Mouse (Mus musculus) bone marrow, adult 2 months (tissue): ENCODE measurements at regions not wholly inside any gene's neighbourhood (a gene's known extent, or its start where the extent isn't known, plus 50 kb on each side); places are given as distances from the start of the nearest gene placed in this dataset.

ENCODE experiments used
- H3K27ac ChIP-seq: fragments of 200-500 bp; 2 replicates; pipeline ENCODE4 v1.5.1; 2012; ENCODE audit warnings: low read depth, mild to moderate bottlenecking, control low read depth, inconsistent platforms, low read length; ENCODE audit not compliant: control insufficient read depth, poor library complexity, insufficient read depth
- H3K4me1 ChIP-seq: fragments of 200-500 bp; 2 replicates; pipeline ENCODE4 v1.6.1; 2011; ENCODE audit warnings: low read length; ENCODE audit not compliant: control insufficient read depth, insufficient read depth
- H3K4me3 ChIP-seq: fragments of 200-500 bp; replicated peaks from 2 replicates; pipeline ENCODE3; 2011; ENCODE audit warnings: mild to moderate bottlenecking, low read depth, low read length, control low read depth; ENCODE audit not compliant: control insufficient read depth
- CTCF ChIP-seq: fragments of 200-500 bp; IDR thresholded peaks from 2 replicates; pipeline ENCODE4 v1.5.1; 2011; ENCODE audit warnings: low read length, control low read depth; ENCODE audit not compliant: control insufficient read depth, insufficient read depth
- POLR2A ChIP-seq: fragments of 200-500 bp; IDR thresholded peaks from 2 replicates; pipeline ENCODE4 v1.6.1; 2011; ENCODE audit warnings: low read depth, mild to moderate bottlenecking, control low read depth, low read length, borderline replicate concordance; ENCODE audit not compliant: control insufficient read depth
- WGBS: fragments of 180-500 bp; shearing (Covaris S2); methylation state at CpG from one replicate; pipeline ENCODE4 v1.1.7; 2018; 5-methylcytosine and 5-hydroxymethylcytosine counted together

- 92% methylated on average over 11 of the region's 11 CpGs for WGBS
- peaks cover 2% of the 10 kb centered on the region; the same call in 1 of the 2 replicates for H3K4me1 ChIP-seq
- H3K27ac ChIP-seq: no peak overlapping the region
- no peak overlapping the region for H3K4me3 ChIP-seq
- TF ChIP-seq CTCF (no peak), POLR2A (no peak)
Measured at GRCm38 (mm10) chr15:97507176-97507575, 198.4 kb downstream of the Rpap3 start.

GRCm38 (mm10) chr15:97505715-97506114 lies 199.9 kb downstream of the Rpap3 start:
- TF ChIP-seq POLR2A (no peak), CTCF (no peak)
- WGBS: 91% methylated on average over 11 of the region's 11 CpGs

GRCm38 (mm10) chr15:97504325-97504724 lies 201.3 kb downstream of the Rpap3 start:
- no peak overlapping the region for H3K4me3 ChIP-seq
- H3K27ac ChIP-seq: no peak overlapping the region
- TF ChIP-seq CTCF (no peak), POLR2A (no peak)
- 14% methylated on average over 1 of the region's 1 CpGs for WGBS
- H3K4me1 ChIP-seq: peaks cover 2% of the 10 kb centered on the region; the same call in 1 of the 2 replicates

More at GRCm38 (mm10) chr15:97505715-97506114, 199.9 kb downstream of the Rpap3 start:
- no peak overlapping the region for H3K27ac ChIP-seq
- peaks cover 2% of the 10 kb centered on the region; the same call in 1 of the 2 replicates for H3K4me1 ChIP-seq
- H3K4me3 ChIP-seq: no peak overlapping the region

DNA sequence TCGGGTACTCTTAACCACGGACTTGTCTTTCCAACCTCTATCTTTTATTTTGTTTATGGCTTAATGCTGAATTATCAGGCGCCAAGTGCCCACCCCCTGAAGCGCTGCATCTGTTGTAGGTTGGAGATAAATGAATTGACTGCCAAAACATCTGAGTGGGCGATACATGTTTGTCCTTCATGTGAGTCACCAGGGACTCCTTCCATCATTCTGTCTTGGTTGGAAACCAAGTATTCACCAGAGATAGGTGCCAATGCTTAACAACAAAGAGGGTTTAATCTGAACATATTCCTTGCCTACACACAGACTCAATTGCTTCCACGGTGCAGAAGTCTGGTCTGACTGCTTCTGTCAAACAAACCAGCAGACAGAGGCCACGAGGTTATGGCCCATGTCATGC lies 203.6 kb downstream of the Rpap3 start:
- 53% methylated on average over 7 of the region's 7 CpGs for WGBS
- Histone ChIP-seq H3K27ac (no peak overlapping the region), H3K4me1 (peaks cover 2% of the 10 kb centered on the region; the same call in 1 of the 2 replicates), H3K4me3 (no peak overlapping the region)
- no peak for TF ChIP-seq POLR2A
- no peak for TF ChIP-seq CTCF

GRCm38 (mm10) chr15:97501420-97501819 lies 204.2 kb downstream of the Rpap3 start:
- 7% methylated on average over 9 of the region's 9 CpGs for WGBS
- TF ChIP-seq POLR2A: no peak
- no peak for TF ChIP-seq CTCF
- H3K27ac ChIP-seq: no peak overlapping the region

GRCm38 (mm10) chr15:97499821-97500385 lies 205.7 kb downstream of the Rpap3 start:
- H3K27ac ChIP-seq: no peak overlapping the region
- no peak overlapping the region for H3K4me3 ChIP-seq
- WGBS: 69% methylated on average over 4 of the region's 4 CpGs
- H3K4me1 ChIP-seq: peaks cover 2% of the 10 kb centered on the region; the same call in 1 of the 2 replicates
- TF ChIP-seq CTCF (no peak), POLR2A (no peak)

More at GRCm38 (mm10) chr15:97501420-97501819, 204.2 kb downstream of the Rpap3 start:
- peaks cover 2% of the 10 kb centered on the region; the same call in 1 of the 2 replicates for H3K4me1 ChIP-seq
- no peak overlapping the region for H3K4me3 ChIP-seq

DNA sequence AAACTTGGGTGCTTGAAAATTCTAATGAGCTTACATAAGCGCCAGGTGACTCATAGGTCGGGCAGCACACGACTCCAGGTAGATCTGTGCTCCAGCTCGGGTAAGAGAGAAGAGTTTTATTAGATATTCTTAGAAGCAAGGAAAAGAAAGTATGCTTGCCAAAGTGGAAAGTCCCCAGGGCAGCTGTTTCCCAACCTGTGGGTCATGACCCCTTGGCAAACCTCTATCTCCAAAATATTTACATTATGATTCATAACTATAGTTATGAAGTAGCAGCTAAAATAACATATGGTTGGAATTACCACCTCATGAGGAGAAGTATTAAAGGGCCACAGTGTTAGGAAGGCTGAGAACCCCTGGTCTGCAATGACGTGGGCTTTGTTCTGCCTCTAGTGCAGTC lies 206.4 kb downstream of the Rpap3 start:
- H3K4me3 ChIP-seq: no peak overlapping the region
- TF ChIP-seq POLR2A: no peak
- TF ChIP-seq CTCF: no peak
- 78% methylated on average over 5 of the region's 5 CpGs for WGBS
- peaks cover 2% of the 10 kb centered on the region; the same call in 1 of the 2 replicates for H3K4me1 ChIP-seq
- H3K27ac ChIP-seq: no peak overlapping the region

- Histone ChIP-seq H3K4me3 (no peak overlapping the region), H3K4me1 (peaks cover 2% of the 10 kb centered on the region; the same call in 1 of the 2 replicates), H3K27ac (no peak overlapping the region)
- TF ChIP-seq CTCF (peak; percentile 48), POLR2A (no peak)
- WGBS: 65% methylated on average over 3 of the region's 3 CpGs
Measured at GRCm38 (mm10) chr15:97498375-97498774, 207.2 kb downstream of the Rpap3 start.

GRCm38 (mm10) chr15:97496026-97496425 lies 209.6 kb downstream of the Rpap3 start:
- H3K4me3 ChIP-seq: no peak overlapping the region
- no peak for TF ChIP-seq POLR2A
- no peaks in the 10 kb centered on the region for H3K4me1 ChIP-seq
- H3K27ac ChIP-seq: no peak overlapping the region
- WGBS: 81% methylated on average over 3 of the region's 3 CpGs

- WGBS: 80% methylated on average over 5 of the region's 5 CpGs
- TF ChIP-seq CTCF (no peak), POLR2A (no peak)
- no peak overlapping the region for H3K27ac ChIP-seq
- no peaks in the 10 kb centered on the region for H3K4me1 ChIP-seq
- H3K4me3 ChIP-seq: no peak overlapping the region
Measured at GRCm38 (mm10) chr15:97493340-97493739, 212.3 kb downstream of the Rpap3 start.
